Mouse (Mus musculus): Measurements from ENCODE around the gene Mmp15. TPM values are rescaled to one million over a fixed set of nuclear protein-coding genes. Genes with fewer than 3 reads are reported as not detected.

Mmp15 gene
- polyA plus RNA-seq (2014; fragmentation: Illumina TruSeq; extraction: RNeasy Lipid Tissue Mini Kit (QIAGEN cat#74804)): 0.34 TPM

DNA sequence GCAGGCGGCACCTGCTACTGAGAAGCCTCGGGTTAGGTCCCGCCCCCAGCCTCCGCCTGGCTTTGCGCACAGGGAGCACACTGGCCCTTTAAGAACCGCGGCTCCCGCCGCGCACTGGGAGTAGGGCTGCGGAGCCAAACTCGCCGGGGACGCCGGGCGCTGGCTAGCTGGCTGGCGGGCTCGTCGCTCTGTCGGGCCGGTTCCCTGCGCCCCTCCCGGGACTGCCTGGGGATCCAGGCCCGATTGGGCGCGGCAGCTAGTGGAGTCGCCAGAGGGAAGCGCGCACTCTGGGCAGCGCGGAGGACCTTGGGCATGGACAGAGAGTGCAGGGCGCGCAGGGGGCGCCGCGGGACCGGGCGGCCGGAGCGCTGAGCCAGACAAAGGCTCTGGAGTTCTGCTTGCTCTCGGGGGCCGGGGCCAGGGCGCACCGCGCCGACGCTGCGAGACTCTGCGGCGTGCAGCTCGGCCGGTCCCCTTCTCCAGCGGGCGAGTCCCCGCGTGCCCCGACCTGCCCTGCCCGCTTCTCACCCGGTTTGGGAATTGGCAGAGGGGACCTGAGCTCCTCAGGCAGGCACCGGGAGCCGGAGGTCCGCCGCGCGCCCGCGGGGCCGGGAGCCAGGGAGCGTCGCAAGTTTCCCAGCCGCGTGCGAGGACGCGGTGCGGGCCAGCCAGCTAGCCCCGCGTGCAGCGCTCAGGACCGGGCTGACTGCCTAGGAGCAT is at the start of gene Mmp15:
Gene Mmp15 (plus strand): TSS at position 118 of the 720 bp plus-strand sequence.

DNA sequence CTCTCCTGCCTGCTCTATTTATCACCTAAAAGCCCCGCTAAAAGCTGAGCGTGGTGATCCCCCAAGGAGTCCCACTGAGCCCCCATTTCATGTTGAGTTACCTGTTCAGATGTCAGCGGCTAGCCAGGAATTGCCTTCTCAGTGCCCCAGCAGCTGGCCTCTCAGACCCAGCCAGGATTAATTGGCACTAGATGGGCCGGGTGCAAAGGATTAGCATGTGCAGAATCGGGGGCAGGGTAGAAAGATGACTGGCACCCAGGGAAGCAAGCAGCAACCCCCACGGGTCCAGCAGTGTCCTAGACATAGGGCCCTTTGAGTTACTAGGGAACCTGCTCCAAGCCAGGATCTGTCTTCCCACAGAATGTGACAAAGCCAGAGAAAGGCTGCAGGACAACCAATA is 45.6 kb upstream of the Mmp15 start, which contains the start of gene Cngb1:
Gene Cngb1 (minus strand): TSS at position 155 of the 400 bp plus-strand sequence.

DNA sequence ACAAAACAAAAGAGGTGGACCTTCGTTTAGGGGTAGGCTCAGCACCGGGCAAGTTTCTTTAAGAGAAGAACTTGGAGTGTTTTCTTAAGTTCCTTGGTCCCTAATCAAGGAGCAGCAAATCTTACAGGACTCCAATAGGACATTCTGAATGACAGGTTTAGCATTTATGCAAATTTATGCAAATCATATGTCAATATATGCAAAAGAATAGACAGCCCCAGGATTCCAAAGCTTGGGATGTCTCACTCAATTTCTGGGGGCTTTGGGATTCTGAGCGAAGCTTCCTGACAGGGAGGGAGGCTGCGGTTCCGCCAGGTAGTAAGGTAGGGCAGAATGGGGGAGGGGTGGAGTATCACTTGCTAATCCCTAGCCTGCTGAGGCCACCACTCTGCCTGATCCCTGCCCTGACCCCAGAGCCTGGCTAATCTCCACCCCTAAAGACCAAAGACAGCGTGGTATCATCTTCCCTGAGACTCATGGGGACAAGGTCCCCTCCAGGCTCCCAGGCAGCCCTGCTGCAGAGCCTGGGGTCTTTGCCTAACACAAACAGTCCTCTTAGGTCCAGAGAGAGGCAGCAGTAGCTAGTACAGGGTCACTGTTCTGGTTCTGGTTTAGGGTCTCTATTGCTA is 41.6 kb upstream of the Mmp15 start, which contains the start of gene Tepp:
Gene Tepp (plus strand): TSS at position 225 of the 629 bp plus-strand sequence.

DNA sequence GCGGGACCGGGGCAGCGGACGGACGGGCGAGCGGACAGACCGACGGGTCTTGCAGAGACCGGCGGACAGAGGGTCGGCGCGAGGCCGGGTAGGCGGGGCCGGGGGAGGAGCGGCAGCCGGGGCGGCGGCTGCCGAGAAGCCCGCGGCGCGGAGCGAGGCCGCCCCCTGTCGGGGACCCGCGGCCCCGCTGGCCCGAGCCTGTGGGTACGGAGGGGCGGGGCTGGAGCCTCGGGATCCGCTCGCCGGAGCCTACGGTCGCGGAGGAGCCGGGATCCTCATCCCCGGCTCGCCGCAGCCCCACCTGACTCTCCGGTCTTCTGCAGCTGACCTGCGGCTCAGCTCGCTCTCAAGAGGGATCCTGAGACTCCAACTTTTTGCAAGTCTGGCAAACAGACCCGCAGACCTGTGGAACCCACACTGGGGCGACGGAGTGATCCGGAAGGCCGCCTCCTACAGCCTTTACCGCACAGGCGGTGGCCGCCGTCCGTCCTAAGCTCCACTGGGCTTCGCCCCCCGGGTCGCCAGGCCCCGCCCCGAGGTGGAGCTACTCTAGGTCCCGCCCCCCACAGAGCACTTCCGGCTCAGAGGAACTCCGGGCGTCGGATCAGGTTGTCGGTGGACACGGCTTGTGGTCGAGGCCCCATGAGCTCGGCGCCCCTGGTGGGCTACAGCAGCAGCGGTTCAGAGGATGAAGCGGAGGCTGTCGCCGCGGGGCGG is 20.2 kb upstream of the Mmp15 start, which contains the start of the genes Zfp319 and Usb1:
Gene Zfp319 (minus strand): TSS at position 231 of the 717 bp plus-strand sequence.
Gene Usb1 (plus strand): TSS at position 565 of the 717 bp plus-strand sequence.

Other genes with a start within 250 kb of the Mmp15 start
- gene Kifc3, start 149.5 kb upstream of the Mmp15 start, polyA plus RNA-seq (2014; fragmentation: Illumina TruSeq; extraction: RNeasy Lipid Tissue Mini Kit (QIAGEN cat#74804)): 1.9 TPM
- gene Cngb1, start 45.7 kb upstream of the Mmp15 start, polyA plus RNA-seq (2014; fragmentation: Illumina TruSeq; extraction: RNeasy Lipid Tissue Mini Kit (QIAGEN cat#74804)): 1.2 TPM
- not detected for gene Tepp, start 41.7 kb upstream of the Mmp15 start, polyA plus RNA-seq (2014; fragmentation: Illumina TruSeq; extraction: RNeasy Lipid Tissue Mini Kit (QIAGEN cat#74804))
- 3.4 TPM for gene Zfp319, start 20.3 kb upstream of the Mmp15 start, polyA plus RNA-seq (2014; fragmentation: Illumina TruSeq; extraction: RNeasy Lipid Tissue Mini Kit (QIAGEN cat#74804))
- 1.9 TPM for gene Usb1, start 20.0 kb upstream of the Mmp15 start, polyA plus RNA-seq (2014; fragmentation: Illumina TruSeq; extraction: RNeasy Lipid Tissue Mini Kit (QIAGEN cat#74804))
- 57.6 TPM for gene Cfap20, start 82.6 kb downstream of the Mmp15 start, polyA plus RNA-seq (2014; fragmentation: Illumina TruSeq; extraction: RNeasy Lipid Tissue Mini Kit (QIAGEN cat#74804))
- 317 TPM for gene Csnk2a2, start 137.8 kb downstream of the Mmp15 start, polyA plus RNA-seq (2014; fragmentation: Illumina TruSeq; extraction: RNeasy Lipid Tissue Mini Kit (QIAGEN cat#74804))
- gene Ccdc113, start 181.8 kb downstream of the Mmp15 start, polyA plus RNA-seq (2014; fragmentation: Illumina TruSeq; extraction: RNeasy Lipid Tissue Mini Kit (QIAGEN cat#74804)): 3.3 TPM
- not detected for gene Prss54, start 224.1 kb downstream of the Mmp15 start, polyA plus RNA-seq (2014; fragmentation: Illumina TruSeq; extraction: RNeasy Lipid Tissue Mini Kit (QIAGEN cat#74804))